Mouse (Mus musculus): ENCODE results near the gene Olfr697.
"Not testable (repeated sequence)": the region's sequence is repeated elsewhere in the genome, so short reads cannot be mapped to it uniquely, and the experiment has no call there.

- TF ChIP-seq CTCF (IDR thresholded peaks at IDR 0.05; ENCODE audit: low read depth, low read length); TAL1 (conservative IDR thresholded peaks at IDR 0.05; ENCODE audit: low read depth, low read length); GATA1 (IDR thresholded peaks at IDR 0.05; ENCODE audit: borderline replicate concordance, low read length); GATA2 (IDR thresholded peaks at IDR 0.05; ENCODE audit: borderline replicate concordance, low read depth, low read length); POLR2AphosphoS5 (IDR thresholded peaks at IDR 0.05; ENCODE audit: insufficient replicate concordance, low read depth, low read length): not testable (repeated sequence)
Measured at GRCm38 (mm10) chr7:106707705-106708104, 34.5 kb downstream of the Olfr697 start.

All from G1E (cell line).